Mouse (Mus musculus) ES-Bruce4 (cell line): Measurements from ENCODE around the gene Serpina5.

Experiments
- CTCF ChIP-seq: IDR thresholded peaks from one replicate; pipeline ENCODE4 v1.8.1; 2011; ENCODE audit warnings: low read depth, low read length
- POLR2A ChIP-seq: IDR thresholded peaks from one replicate; pipeline ENCODE4 v1.8.1; 2011; ENCODE audit warnings: low read length; ENCODE audit not compliant: insufficient read depth

- no peak for TF ChIP-seq CTCF
- no peak for TF ChIP-seq POLR2A
These were observed 9.6 kb upstream of the Serpina5 start for GRCm38 (mm10) chr12:104091303-104091702.
